Mouse (Mus musculus): Measurements from ENCODE around the gene Slc29a1.

DNA sequence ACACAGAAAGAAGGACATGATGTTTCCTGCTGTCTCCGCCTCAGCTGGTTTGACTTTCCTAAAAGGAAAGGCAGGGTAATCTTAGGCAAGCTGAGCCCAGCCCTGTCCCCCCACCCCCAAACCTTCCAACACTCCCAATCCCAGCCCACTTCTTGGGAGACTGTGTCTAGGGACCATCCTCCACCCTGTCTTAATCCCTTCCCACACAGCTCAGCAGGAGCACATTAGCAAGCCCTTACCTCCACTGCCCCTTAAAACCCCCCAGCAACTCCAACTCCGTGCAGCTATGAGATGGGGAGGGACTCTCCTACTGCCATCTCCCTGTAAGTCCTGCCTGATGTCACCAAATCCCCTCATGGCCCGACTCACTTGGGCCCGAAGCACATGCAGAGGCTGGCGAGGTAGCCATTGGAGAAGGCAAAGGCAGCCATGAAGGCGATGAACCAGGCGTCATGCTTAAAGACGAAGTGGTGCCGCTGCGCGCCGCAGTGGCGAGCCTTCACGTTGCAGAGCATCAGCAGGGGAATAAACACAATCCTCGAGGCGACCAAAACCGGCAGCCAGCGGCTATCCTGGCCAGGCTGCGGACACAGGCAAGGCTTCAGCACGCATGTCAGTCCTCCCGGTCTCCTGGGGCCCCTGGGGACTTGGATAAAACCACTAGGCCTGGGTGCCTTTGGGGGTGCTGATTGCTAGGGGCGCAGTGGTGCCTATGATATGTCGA lies 13.5 kb downstream of the Slc29a1 start:
- no peak for TF ChIP-seq POLR2A (IDR thresholded peaks at IDR 0.05; ENCODE audit: borderline replicate concordance, extremely low read depth, insufficient read depth, insufficient read length, poor library complexity, severe bottlenecking)
- no peak for TF ChIP-seq CTCF (IDR thresholded peaks at IDR 0.05; ENCODE audit: borderline replicate concordance, extremely low read depth, insufficient read depth, insufficient read length)
